Mouse (Mus musculus) spleen, postnatal 36 days (tissue): ENCODE data around the gene Fam24a.

Experiments
- DNase-seq, 2 experiments: peaks; one replicate each; pipeline ENCODE4 v3.0.0; 2022; ENCODE audit warnings: low spot score in 2 of 2, mixed read lengths in 1 of 2

The Fam24a gene

GRCm38 (mm10) chr7:131333564-131333963 is at the start of gene Fam24a:
Fam24a (plus strand) TSS chr7:131333864.
- no peak for DNase-seq

DNA sequence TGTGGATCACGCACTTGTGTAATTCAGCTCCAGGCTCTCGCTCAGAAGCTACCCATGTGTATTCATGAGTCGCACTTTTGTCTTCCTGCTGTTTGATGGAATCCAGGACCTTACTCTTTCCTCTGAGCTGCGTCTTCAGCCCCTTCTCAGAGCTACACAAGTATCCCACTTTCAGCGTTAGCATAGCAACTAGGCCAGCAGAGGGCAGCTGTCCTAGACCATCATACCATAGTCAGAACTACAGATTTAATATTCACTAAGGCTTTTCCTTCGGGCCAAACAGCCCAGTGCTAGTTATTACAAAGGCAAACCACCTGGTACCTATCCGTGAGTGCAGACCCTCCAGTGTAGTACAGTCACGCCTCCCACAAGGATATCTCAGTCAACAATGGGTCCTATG is 36.5 kb upstream of the Fam24a start:
- DNase-seq, result no peak

- DNase-seq, result no peak
Observed at GRCm38 (mm10) chr7:131303340-131303739, 30.3 kb upstream of the Fam24a start.

- DNase-seq, result no peak
Observed at GRCm38 (mm10) chr7:131306733-131307132, 26.9 kb upstream of the Fam24a start.

DNA sequence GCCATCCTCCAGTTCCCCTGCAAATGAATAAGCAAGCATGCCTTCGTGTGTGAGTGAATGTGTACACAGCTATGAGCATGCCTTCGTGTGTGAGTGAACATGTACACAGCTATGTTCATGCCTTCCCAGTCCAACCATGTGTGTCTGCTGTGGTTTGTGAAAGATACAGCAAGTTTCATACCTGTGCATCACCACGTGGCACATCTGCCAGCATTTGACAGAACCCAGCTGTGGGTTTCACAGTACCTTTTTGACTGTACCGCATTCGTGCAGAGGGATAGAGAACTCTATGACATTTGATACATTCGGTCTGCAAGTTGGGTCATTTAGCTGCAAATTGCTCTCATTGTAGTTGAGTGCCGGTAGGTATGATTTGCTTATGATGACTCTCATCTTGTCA is 19.2 kb upstream of the Fam24a start:
- DNase-seq, result no peak

DNA sequence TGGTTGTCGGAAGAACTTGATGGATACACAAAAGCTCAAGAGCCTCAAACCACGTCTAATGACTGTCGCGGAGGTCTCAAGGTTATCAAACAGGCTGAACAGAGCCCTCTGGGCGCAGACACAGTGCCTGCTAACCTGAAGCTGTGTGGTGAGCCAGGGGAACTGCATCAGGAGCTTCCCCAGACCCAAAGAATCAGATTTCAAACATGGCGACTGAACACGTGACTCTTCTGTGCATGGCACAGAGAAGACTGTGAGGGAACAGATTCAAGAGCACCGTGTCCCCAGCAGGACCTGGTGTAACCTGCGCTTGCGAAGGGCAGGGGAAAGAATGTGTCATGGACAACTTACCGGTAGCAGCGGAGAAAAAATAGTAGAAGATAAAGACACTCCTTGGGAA is 16.1 kb upstream of the Fam24a start:
- DNase-seq, result no peak

GRCm38 (mm10) chr7:131318340-131318739 is 15.3 kb upstream of the Fam24a start:
- no peak for DNase-seq

GRCm38 (mm10) chr7:131322192-131322591 is 11.5 kb upstream of the Fam24a start, which contains the start of gene Cuzd1:
Cuzd1 (minus strand) TSS chr7:131322292.
- DNase-seq, result no peak

GRCm38 (mm10) chr7:131327054-131327453 is 6.6 kb upstream of the Fam24a start:
- no peak for DNase-seq

- DNase-seq, result no peak
Observed at GRCm38 (mm10) chr7:131329416-131329815, 4.2 kb upstream of the Fam24a start, which contains the start of gene Fam24b. Fam24b (minus strand) TSS chr7:131329516.

GRCm38 (mm10) chr7:131331688-131332087 is 2.0 kb upstream of the Fam24a start:
- DNase-seq, result no peak

DNA sequence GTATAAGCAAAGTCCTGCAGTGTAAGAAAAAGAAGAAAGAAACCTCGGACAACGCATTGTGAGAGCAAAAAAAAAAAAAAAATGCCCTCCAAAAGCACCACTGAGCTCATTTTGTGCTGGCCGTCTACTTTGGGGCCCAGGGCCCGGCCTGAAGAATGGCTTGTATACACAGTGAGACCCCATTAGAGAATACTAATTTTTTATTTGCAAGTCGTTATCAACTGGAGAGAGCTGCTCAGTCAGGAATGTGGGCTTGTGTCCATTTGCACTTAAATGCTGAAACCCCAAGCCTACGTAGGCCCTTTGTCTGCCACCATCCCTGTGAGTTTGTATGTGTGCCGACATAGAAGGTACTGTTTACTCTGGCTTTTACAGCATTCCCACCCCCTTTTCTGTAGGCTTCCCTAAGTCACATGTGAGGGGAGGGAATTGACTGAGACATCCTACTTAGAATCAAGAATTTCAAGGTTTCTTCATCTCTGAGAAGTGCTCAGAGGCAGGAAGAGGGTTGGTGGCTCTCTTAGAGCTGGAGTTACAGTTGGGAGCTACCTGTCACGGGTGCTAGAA is 3.9 kb downstream of the Fam24a start:
- DNase-seq, result no peak

DNA sequence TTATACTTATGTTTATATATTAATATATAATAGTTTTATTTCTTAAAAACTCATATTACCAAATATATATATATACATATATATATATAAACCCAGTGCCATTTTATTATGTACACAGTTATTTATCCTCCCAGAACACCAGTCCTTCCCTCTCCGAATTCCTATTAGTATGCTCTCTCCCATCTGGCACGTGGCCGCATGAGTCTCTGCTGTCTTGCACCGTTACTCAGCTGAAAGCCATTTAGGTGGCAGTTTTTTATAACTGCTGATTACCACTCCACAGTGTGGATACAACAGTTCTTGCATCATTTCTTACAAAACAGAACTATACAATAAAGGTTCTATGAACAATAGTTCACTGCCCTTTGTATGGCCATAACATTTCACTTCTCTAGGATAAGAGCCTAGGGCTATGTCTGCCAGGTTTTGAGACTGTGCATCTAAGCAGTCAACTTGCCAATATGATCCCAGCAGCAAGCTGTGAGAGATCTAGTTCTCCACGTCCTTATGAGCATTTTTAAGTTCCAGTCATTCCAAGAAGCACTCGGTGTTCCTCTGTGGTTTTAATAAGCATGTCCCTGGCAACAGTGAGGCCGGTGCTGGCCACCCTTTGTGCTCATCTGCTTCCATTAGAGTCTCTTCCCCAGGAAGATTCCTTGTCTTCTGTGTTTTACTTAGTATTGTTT is 12.3 kb downstream of the Fam24a start:
- DNase-seq, result no peak

DNA sequence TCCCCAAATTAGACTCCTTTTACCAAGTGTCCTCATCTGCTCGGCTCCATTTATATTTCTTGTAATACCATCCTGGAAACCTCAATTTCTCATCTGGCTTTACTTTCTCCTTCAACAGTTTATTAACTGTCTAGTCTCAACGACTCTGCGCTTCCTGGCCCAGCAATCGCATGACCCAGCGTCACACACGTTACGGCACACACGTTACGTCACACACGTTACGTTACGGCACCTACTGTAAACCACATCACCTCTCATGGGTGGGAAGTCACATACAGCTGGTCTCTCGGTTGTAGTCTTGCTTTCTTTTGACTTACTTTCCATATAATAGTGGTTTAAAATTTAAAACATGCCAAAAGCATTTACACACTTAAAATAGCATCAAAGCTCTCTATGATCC is 22.4 kb downstream of the Fam24a start:
- DNase-seq, result no peak

DNA sequence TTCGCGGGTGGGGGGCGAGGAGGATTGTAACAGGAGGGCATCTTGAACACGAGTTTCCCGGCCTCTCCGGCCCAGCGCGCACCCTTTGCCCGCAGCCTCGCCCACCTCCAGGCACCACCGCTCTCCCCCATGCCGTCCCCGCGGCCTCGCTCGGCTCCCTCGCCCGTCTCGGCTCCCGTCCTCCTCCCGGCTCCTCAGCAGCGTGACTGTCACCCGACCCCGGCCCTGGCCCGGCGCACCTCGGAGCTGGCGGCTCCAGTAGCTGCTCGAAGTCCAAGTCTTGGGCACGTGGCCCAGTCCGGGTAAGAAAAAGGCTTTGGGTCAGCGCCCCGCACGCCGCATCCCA is 28.6 kb downstream of the Fam24a start:
- DNase-seq, result no peak

GRCm38 (mm10) chr7:131362615-131363300 is 29.1 kb downstream of the Fam24a start, which contains the start of gene 2310057M21Rik:
2310057M21Rik (minus strand) TSS chr7:131362759.
- DNase-seq, result peak; percentile 78 to 85

- DNase-seq, result no peak
Observed at GRCm38 (mm10) chr7:131364131-131364530, 30.5 kb downstream of the Fam24a start.

DNA sequence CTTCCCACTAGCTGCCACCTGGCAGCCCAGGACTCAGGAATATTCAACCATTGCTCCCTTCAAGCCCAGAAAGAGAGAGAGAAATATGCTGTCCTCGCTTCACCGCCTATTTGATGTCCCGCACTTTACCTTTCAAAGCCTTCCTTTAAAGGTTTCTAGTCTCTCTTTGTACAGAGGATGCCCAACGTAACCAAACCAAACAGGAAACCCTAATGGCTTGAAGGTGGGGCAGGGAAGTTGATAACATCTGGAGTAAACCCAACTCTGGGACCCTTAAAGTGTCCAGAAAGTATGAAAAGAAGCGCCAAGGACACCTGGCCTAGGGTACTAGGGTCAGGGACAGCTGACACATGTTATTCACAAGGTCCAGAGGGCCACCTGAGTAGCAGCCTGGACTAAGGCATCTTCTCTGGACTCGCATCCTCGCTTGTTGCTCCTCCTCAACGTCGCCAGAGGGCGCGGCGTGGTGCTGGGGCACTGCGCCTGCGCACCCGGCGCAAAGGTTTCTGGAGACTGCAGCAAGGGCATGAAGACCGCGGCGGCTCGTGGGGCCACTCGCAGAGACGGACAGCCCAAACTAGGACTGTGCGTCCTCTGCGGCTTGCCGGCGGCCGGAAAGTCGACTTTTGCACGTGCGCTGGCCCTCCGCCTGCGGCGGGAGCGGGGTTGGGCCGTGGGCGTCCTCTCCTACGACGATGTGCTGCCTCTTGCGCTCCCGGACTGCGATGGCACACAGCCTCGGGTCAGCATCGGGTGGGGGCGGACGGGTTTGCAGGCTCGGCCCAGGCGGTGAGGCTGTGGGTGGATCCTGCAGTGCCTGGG is 37.2 kb downstream of the Fam24a start, which contains the start of gene Pstk:
TSS of gene Pstk (plus strand) at position 494 of the 822 bp plus-strand sequence.
- peak; percentile 85 to 86 for DNase-seq

DNA sequence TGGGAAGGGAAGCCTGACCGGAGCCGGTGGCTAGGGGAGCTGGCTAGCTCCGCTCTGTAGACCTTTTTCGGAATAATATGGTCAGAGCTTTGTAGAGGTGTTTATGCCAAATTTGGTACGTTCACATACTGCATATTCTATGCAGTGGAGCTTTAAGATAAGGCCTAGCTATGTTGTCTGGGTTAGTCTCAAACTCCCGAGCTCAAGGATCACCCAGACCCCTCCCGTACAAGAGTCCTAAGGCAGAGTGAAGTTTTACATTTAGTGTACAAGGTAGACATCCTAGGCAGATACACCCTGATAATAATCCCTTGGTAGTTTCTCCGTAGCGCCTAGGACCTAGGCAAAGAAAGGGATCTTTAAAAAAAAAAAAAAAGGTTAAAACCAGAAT is 37.8 kb downstream of the Fam24a start:
- DNase-seq, result no peak

DNA sequence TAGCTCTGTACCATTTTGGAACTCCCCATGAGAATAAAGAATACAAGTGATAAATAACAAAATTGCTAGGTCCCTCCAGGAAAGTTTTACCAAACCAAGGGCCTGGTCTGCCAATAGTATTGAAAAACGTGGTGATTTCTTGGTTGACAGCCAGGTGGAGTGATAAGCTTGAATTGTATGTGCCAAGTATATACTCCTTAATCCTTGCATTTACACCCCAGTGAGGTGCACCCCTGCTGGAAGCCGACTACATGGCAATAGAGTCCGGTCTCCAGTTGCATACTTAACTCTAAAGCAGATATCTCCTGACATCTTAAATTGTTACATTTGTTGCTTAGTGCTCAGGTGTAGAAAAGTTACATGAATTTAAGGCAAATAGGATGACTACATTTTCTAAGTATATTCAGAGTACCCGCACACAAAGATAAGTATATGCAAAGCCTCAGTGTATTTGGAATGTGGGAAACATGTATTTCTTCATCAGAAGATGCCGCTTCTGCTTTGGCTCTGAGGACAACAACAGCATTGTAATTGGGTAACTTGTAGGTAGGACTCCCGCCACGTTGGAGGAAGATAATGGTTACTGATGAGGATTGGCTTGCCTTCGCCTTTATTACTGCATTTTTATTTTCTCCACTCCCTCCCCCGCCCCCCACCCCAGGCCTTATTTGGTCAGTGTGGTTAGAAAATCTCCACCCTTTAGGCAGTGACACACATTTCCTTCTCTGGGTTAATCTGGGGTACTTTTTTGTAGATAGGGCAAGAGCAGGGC is 38.4 kb downstream of the Fam24a start:
- DNase-seq, result no peak
